ENCODE assay signal across 15 mouse cellular contexts in genomic region chr13:112382457-112382856, GRCm38 (mm10).
DNase-seq lines count a peak whose midpoint lies in the region; ATAC-seq and TF ChIP-seq lines count a peak whose summit lies in the region.
"Had no signal": no experiment of that assay in that cellular context is flagged by ENCODE, and none has a peak within 500 bp of the region (broad histone marks: within the 10 kb centered on the region; RNA-seq: fewer than 3 reads in every experiment).

No protein-coding gene starts in this region.

- no peak for ATAC-seq in heart, embryonic 15.5 days (replicated peaks; ENCODE audit: insufficient number of reproducible peaks, insufficient read depth, low FRiP score, low read depth)
- ATAC-seq in heart, embryonic 11.5 days (replicated peaks; ENCODE audit: insufficient number of reproducible peaks, low FRiP score, low TSS enrichment) = no peak
- ATAC-seq in lung, postnatal 0 days = peak; percentile 58
- ATAC-seq: forebrain, embryonic 15.5 days; liver, embryonic 12.5 days had no signal

- no peaks in the 10 kb centered on the region for H3K27me3 ChIP-seq in heart, embryonic 15.5 days
- no peaks in the 10 kb centered on the region for H3K27me3 ChIP-seq in heart, embryonic 11.5 days (ENCODE audit: control insufficient read depth, insufficient read depth, low read length)
- no peaks in the 10 kb centered on the region for H3K27me3 ChIP-seq in lung, postnatal 0 days (replicated peaks; ENCODE audit: insufficient read depth, low read length)
- H3K27me3 ChIP-seq: forebrain, embryonic 15.5 days; liver, embryonic 12.5 days; midbrain, embryonic 12.5 days had no signal

- peak; percentile 24 for DNase-seq in lung, postnatal 0 days (ENCODE audit: low spot score)
- DNase-seq in lung, postnatal 36 days = no peak
- DNase-seq in gonadal fat pad, adult 2 months (ENCODE audit: low read depth) = peak; percentile 83
- no peak for DNase-seq in cerebellum, postnatal 36 days
- DNase-seq in natural killer cell, adult 2 months (ENCODE audit: low spot score in 2 of 2) = no peak
- DNase-seq: B cell, adult 2 months; cerebellum, adult 9-10 months; kidney, adult 11 months; lung, postnatal 14 days; thymus, postnatal 4 days had no signal

- TF ChIP-seq EP300 in lung, postnatal 0 days (IDR thresholded peaks at IDR 0.05) = no peak

- peaks cover 16% of the 10 kb centered on the region for H3K4me1 ChIP-seq in heart, embryonic 15.5 days (replicated peaks)
- no peaks in the 10 kb centered on the region; the same call in 1 of the 2 replicates for H3K4me1 ChIP-seq in heart, embryonic 11.5 days (ENCODE audit: control insufficient read depth, insufficient read depth, low read length)
- H3K4me1 ChIP-seq in lung, postnatal 0 days (ENCODE audit: insufficient read depth, low read depth, low read length) = no peaks in the 10 kb centered on the region; the same call in 1 of the 2 replicates
- H3K4me1 ChIP-seq: liver, embryonic 12.5 days; midbrain, embryonic 12.5 days had no signal

- H3K36me3 ChIP-seq in heart, embryonic 15.5 days = no peaks in the 10 kb centered on the region
- H3K36me3 ChIP-seq in heart, embryonic 11.5 days (ENCODE audit: control insufficient read depth, insufficient read depth, low read length) = no peaks in the 10 kb centered on the region
- H3K36me3 ChIP-seq in lung, postnatal 0 days (ENCODE audit: insufficient read depth, low read length) = no peaks in the 10 kb centered on the region
- H3K36me3 ChIP-seq: forebrain, embryonic 15.5 days; liver, embryonic 12.5 days; midbrain, embryonic 12.5 days had no signal

- H3K4me3 ChIP-seq in heart, embryonic 15.5 days = no peak overlapping the region
- H3K4me3 ChIP-seq in heart, embryonic 11.5 days (ENCODE audit: low read depth, low read length) = no peak overlapping the region
- no peak overlapping the region for H3K4me3 ChIP-seq in lung, postnatal 0 days (ENCODE audit: low read depth, low read length)
- H3K4me3 ChIP-seq: forebrain, embryonic 15.5 days; liver, embryonic 12.5 days; midbrain, embryonic 12.5 days had no signal

- peak overlapping the region; percentile 35 for H3K27ac ChIP-seq in heart, embryonic 15.5 days
- H3K27ac ChIP-seq in heart, embryonic 11.5 days (ENCODE audit: low read depth, low read length) = no peak overlapping the region
- H3K27ac ChIP-seq in lung, postnatal 0 days (ENCODE audit: low read length) = no peak overlapping the region
- H3K27ac ChIP-seq: forebrain, embryonic 15.5 days; liver, embryonic 12.5 days; midbrain, embryonic 12.5 days had no signal

- H3K9ac ChIP-seq in heart, embryonic 15.5 days = no peak overlapping the region
- no peak overlapping the region for H3K9ac ChIP-seq in heart, embryonic 11.5 days (ENCODE audit: low read depth, low read length)
- H3K9ac ChIP-seq in lung, postnatal 0 days (replicated peaks; ENCODE audit: low read depth) = no peak overlapping the region
- H3K9ac ChIP-seq: forebrain, embryonic 15.5 days; liver, embryonic 12.5 days; midbrain, embryonic 12.5 days had no signal

- TF ChIP-seq CTCF in lung, postnatal 0 days (IDR thresholded peaks at IDR 0.05) = no peak

- H3K4me2 ChIP-seq in heart, embryonic 15.5 days = no peak overlapping the region
- H3K4me2 ChIP-seq in heart, embryonic 11.5 days = no peak overlapping the region
- no peak overlapping the region for H3K4me2 ChIP-seq in lung, postnatal 0 days (replicated peaks; ENCODE audit: low read depth, low read length)
- H3K4me2 ChIP-seq: forebrain, embryonic 15.5 days; liver, embryonic 12.5 days; midbrain, embryonic 12.5 days had no signal

- 57% methylated on average over 4 of the region's 4 CpGs for WGBS in heart, embryonic 15.5 days
- WGBS in heart, embryonic 11.5 days (ENCODE audit: insufficient replicate concordance) = 62% methylated on average over 4 of the region's 4 CpGs
- WGBS in lung, postnatal 0 days = 25% methylated on average over 4 of the region's 4 CpGs

- H3K9me3 ChIP-seq in heart, embryonic 15.5 days (replicated peaks) = no peaks in the 10 kb centered on the region
- no peaks in the 10 kb centered on the region for H3K9me3 ChIP-seq in heart, embryonic 11.5 days (replicated peaks; ENCODE audit: control insufficient read depth, low read length)
- H3K9me3 ChIP-seq in lung, postnatal 0 days (ENCODE audit: low read length) = no peaks in the 10 kb centered on the region
- H3K9me3 ChIP-seq: forebrain, embryonic 15.5 days; liver, embryonic 12.5 days; midbrain, embryonic 12.5 days had no signal

Comparison
In these comparisons a context has a peak if more than half of its experiments do, and no peak if none do; other contexts are left out.
1. DNase-seq: peak in lung, postnatal 0 days (single experiment) and gonadal fat pad, adult 2 months (single experiment); none in lung, postnatal 36 days (single experiment), cerebellum, postnatal 36 days (0 of 2) and natural killer cell, adult 2 months (0 of 2).